In genomic region chr5:118880546-118880945, GRCm38 (mm10) we compare ENCODE assay signal across 10 mouse cellular contexts.
DNase-seq lines count a peak whose midpoint lies in the region; ATAC-seq and TF ChIP-seq lines count a peak whose summit lies in the region.
"Had no signal": no experiment of that assay in that cellular context is flagged by ENCODE, and none has a peak within 500 bp of the region (broad histone marks: within the 10 kb centered on the region; RNA-seq: fewer than 3 reads in every experiment).

No protein-coding gene starts in this region.

- WGBS in kidney, postnatal 0 days, result 58% methylated on average over 9 of the region's 9 CpGs
- WGBS in stomach, embryonic 16.5 days, result 66% methylated on average over 9 of the region's 9 CpGs
- 74% methylated on average over 9 of the region's 9 CpGs for WGBS in cerebellum, adult 2 months

- H3K27ac ChIP-seq in kidney, postnatal 0 days, result no peak overlapping the region
- H3K27ac ChIP-seq in stomach, embryonic 16.5 days (ENCODE audit: low read length), result no peak overlapping the region
- H3K27ac ChIP-seq in cerebellum, adult 2 months (ENCODE audit: insufficient read depth, low read length), result no peak overlapping the region

- no peak for TF ChIP-seq POLR2A in cerebellum, adult 2 months (IDR thresholded peaks at IDR 0.05; ENCODE audit: borderline replicate concordance, insufficient read depth, low read length)

- intact Hi-C loops in left cerebral cortex, postnatal 4 days (cut with DNase I), result no loop called here

- DNase-seq in embryo, embryonic 11 days, result peak; percentile 19
- no peak for DNase-seq in embryo, embryonic 10.5 days (ENCODE audit: low spot score)
- peak; percentile 60 for DNase-seq in urinary bladder, postnatal 14 days (ENCODE audit: low spot score)
- no peak for DNase-seq in urinary bladder, adult 2 months (ENCODE audit: low spot score)
- peak; percentile 50 for DNase-seq in kidney, postnatal 0 days (ENCODE audit: low spot score)
- no peak for DNase-seq in cerebellum, adult 2 months
- DNase-seq in left cerebral cortex, postnatal 4 days, result no peak
- DNase-seq: right cerebral cortex, postnatal 25 days had no signal

- H3K4me3 ChIP-seq in kidney, postnatal 0 days (replicated peaks; ENCODE audit: low read depth, low read length), result no peak overlapping the region
- no peak overlapping the region for H3K4me3 ChIP-seq in stomach, embryonic 16.5 days (replicated peaks; ENCODE audit: low read length)
- H3K4me3 ChIP-seq in cerebellum, adult 2 months (replicated peaks; ENCODE audit: insufficient read depth, low read depth, low read length), result no peak overlapping the region

- no peaks in the 10 kb centered on the region for H3K4me1 ChIP-seq in kidney, postnatal 0 days (replicated peaks; ENCODE audit: insufficient read depth, low read length)
- H3K4me1 ChIP-seq in stomach, embryonic 16.5 days (ENCODE audit: control insufficient read depth, insufficient read depth, low read length), result peaks cover 5% of the 10 kb centered on the region; the same call in 1 of the 2 replicates
- H3K4me1 ChIP-seq in cerebellum, adult 2 months (ENCODE audit: control insufficient read depth, insufficient read depth, low read length), result no peaks in the 10 kb centered on the region

- no peaks in the 10 kb centered on the region for H3K9me3 ChIP-seq in kidney, postnatal 0 days (replicated peaks; ENCODE audit: low read length)
- no peaks in the 10 kb centered on the region for H3K9me3 ChIP-seq in stomach, embryonic 16.5 days (replicated peaks; ENCODE audit: control insufficient read depth, low read length)

- 0 out of 2 replicates have a peak, but pooled peaks have one; percentile 17 for ATAC-seq in kidney, postnatal 0 days (replicated peaks; ENCODE audit: low FRiP score, low read depth)
- peak; percentile 13; the same call in 1 of the 2 replicates for ATAC-seq in stomach, embryonic 16.5 days (ENCODE audit: insufficient read depth, low FRiP score)

- H3K9ac ChIP-seq in kidney, postnatal 0 days (ENCODE audit: low read depth, low read length), result no peak overlapping the region
- H3K9ac ChIP-seq in stomach, embryonic 16.5 days (ENCODE audit: low read length), result no peak overlapping the region

- 0 out of 2 replicates have a peak overlapping the region, but pooled peaks have one; percentile 3 for H3K4me2 ChIP-seq in kidney, postnatal 0 days (ENCODE audit: low read length)
- no peak overlapping the region for H3K4me2 ChIP-seq in stomach, embryonic 16.5 days (ENCODE audit: low read depth, low read length)
- H3K4me2 ChIP-seq: liver, embryonic 11.5 days had no signal

- TF ChIP-seq CTCF in kidney, postnatal 0 days (IDR thresholded peaks at IDR 0.05; ENCODE audit: low read depth), result no peak
- no peak for TF ChIP-seq CTCF in cerebellum, adult 2 months (IDR thresholded peaks at IDR 0.05; ENCODE audit: borderline replicate concordance, insufficient read depth, low read depth, low read length)

- H3K27me3 ChIP-seq in kidney, postnatal 0 days (ENCODE audit: insufficient read depth, low read length), result peaks cover 13% of the 10 kb centered on the region
- peaks cover 24% of the 10 kb centered on the region for H3K27me3 ChIP-seq in stomach, embryonic 16.5 days (ENCODE audit: control insufficient read depth, insufficient read depth, low read length)
- no peaks in the 10 kb centered on the region for H3K27me3 ChIP-seq in cerebellum, adult 2 months (ENCODE audit: control insufficient read depth, insufficient read depth, low read length)

- no peaks in the 10 kb centered on the region for H3K36me3 ChIP-seq in kidney, postnatal 0 days (ENCODE audit: insufficient read depth, low read length)
- H3K36me3 ChIP-seq in stomach, embryonic 16.5 days (ENCODE audit: control insufficient read depth, insufficient read depth, low read length), result no peaks in the 10 kb centered on the region

Comparison
In these comparisons a context has a peak if more than half of its experiments do, and no peak if none do; other contexts are left out.
1. DNase-seq: peak in embryo, embryonic 11 days (single experiment), urinary bladder, postnatal 14 days (single experiment) and kidney, postnatal 0 days (single experiment); none in embryo, embryonic 10.5 days (single experiment), urinary bladder, adult 2 months (single experiment), cerebellum, adult 2 months (0 of 2) and left cerebral cortex, postnatal 4 days (single experiment).